Mouse (Mus musculus): Measurements from ENCODE around the gene Abca1. TPM values are rescaled to one million over a fixed set of nuclear protein-coding genes. Genes with fewer than 3 reads are reported as not detected.

Gene Abca1
- polyA plus RNA-seq, 1 experiment from 2014 or later, result 8.7 TPM

GRCm38 (mm10) chr4:53147454-53147853, 12.2 kb downstream of the Abca1 start:
- Histone ChIP-seq H3K4me3 (replicated peaks) (no peak overlapping the region), H3K27me3 (peaks cover 2% of the 10 kb centered on the region; the same call in 1 of the 2 replicates), H3K4me2 (replicated peaks) (no peak overlapping the region), H3K4me1 (replicated peaks) (peaks cover 28% of the 10 kb centered on the region), H3K27ac (no peak overlapping the region), H3K9ac (replicated peaks) (no peak overlapping the region), H3K9me3 (no peaks in the 10 kb centered on the region), H3K36me3 (no peaks in the 10 kb centered on the region)
- peak; percentile 41; the same call in 1 of the 2 replicates for ATAC-seq
- WGBS, result 4% methylated on average over 2 of the region's 2 CpGs

GRCm38 (mm10) chr4:53147046-53147445, 12.6 kb downstream of the Abca1 start:
- ATAC-seq, result no peak
- no peaks in the 10 kb centered on the region for H3K36me3 ChIP-seq
- H3K27ac ChIP-seq, result no peak overlapping the region
- no peaks in the 10 kb centered on the region for H3K9me3 ChIP-seq
- H3K4me3 ChIP-seq (replicated peaks), result no peak overlapping the region
- WGBS, result 48% methylated on average over 4 of the region's 4 CpGs
- peaks cover 28% of the 10 kb centered on the region for H3K4me1 ChIP-seq (replicated peaks)
- peaks cover 2% of the 10 kb centered on the region; the same call in 1 of the 2 replicates for H3K27me3 ChIP-seq
- no peak overlapping the region for H3K4me2 ChIP-seq (replicated peaks)
- H3K9ac ChIP-seq (replicated peaks), result no peak overlapping the region

- Histone ChIP-seq H3K4me2 (replicated peaks) (no peak overlapping the region), H3K9me3 (no peaks in the 10 kb centered on the region), H3K4me3 (replicated peaks) (no peak overlapping the region), H3K36me3 (no peaks in the 10 kb centered on the region), H3K27ac (no peak overlapping the region), H3K9ac (replicated peaks) (no peak overlapping the region), H3K27me3 (no peaks in the 10 kb centered on the region), H3K4me1 (replicated peaks) (peaks cover 28% of the 10 kb centered on the region)
- ATAC-seq, result no peak
- 94% methylated on average over 12 of the region's 12 CpGs for WGBS
Observed at GRCm38 (mm10) chr4:53146227-53146949, 13.3 kb downstream of the Abca1 start.

GRCm38 (mm10) chr4:53145434-53146168, 14.1 kb downstream of the Abca1 start:
- no peak for ATAC-seq
- H3K36me3 ChIP-seq, result no peaks in the 10 kb centered on the region
- no peak overlapping the region for H3K27ac ChIP-seq
- H3K9ac ChIP-seq (replicated peaks), result no peak overlapping the region
- no peak overlapping the region for H3K4me3 ChIP-seq (replicated peaks)
- peaks cover 24% of the 10 kb centered on the region for H3K4me1 ChIP-seq (replicated peaks)
- H3K4me2 ChIP-seq (replicated peaks), result no peak overlapping the region
- 82% methylated on average over 12 of the region's 12 CpGs for WGBS
- H3K9me3 ChIP-seq, result no peaks in the 10 kb centered on the region
- no peaks in the 10 kb centered on the region for H3K27me3 ChIP-seq

- 76% methylated on average over 10 of the region's 10 CpGs for WGBS
- no peak for ATAC-seq
- H3K36me3 ChIP-seq, result no peaks in the 10 kb centered on the region
Observed at GRCm38 (mm10) chr4:53144571-53144970, 15.1 kb downstream of the Abca1 start.

GRCm38 (mm10) chr4:53144021-53144420, 15.7 kb downstream of the Abca1 start:
- Histone ChIP-seq H3K4me1 (replicated peaks) (peaks cover 18% of the 10 kb centered on the region), H3K9ac (replicated peaks) (no peak overlapping the region), H3K27me3 (no peaks in the 10 kb centered on the region), H3K27ac (no peak overlapping the region), H3K9me3 (no peaks in the 10 kb centered on the region), H3K4me3 (replicated peaks) (no peak overlapping the region), H3K4me2 (replicated peaks) (no peak overlapping the region), H3K36me3 (no peaks in the 10 kb centered on the region)
- no peak for ATAC-seq
- 64% methylated on average over 8 of the region's 8 CpGs for WGBS

More at GRCm38 (mm10) chr4:53144571-53144970, 15.1 kb downstream of the Abca1 start:
- H3K9ac ChIP-seq (replicated peaks), result no peak overlapping the region
- no peaks in the 10 kb centered on the region for H3K9me3 ChIP-seq
- H3K4me3 ChIP-seq (replicated peaks), result no peak overlapping the region
- no peak overlapping the region for H3K27ac ChIP-seq
- no peak overlapping the region for H3K4me2 ChIP-seq (replicated peaks)
- H3K27me3 ChIP-seq, result no peaks in the 10 kb centered on the region
- peaks cover 18% of the 10 kb centered on the region for H3K4me1 ChIP-seq (replicated peaks)

- Histone ChIP-seq H3K27me3 (no peaks in the 10 kb centered on the region), H3K4me1 (replicated peaks) (0 out of 2 replicates have a peak, but pooled peaks cover 6% of the 10 kb centered on the region), H3K4me2 (replicated peaks) (no peak overlapping the region), H3K9me3 (no peaks in the 10 kb centered on the region), H3K27ac (no peak overlapping the region), H3K9ac (replicated peaks) (no peak overlapping the region), H3K36me3 (no peaks in the 10 kb centered on the region), H3K4me3 (replicated peaks) (no peak overlapping the region)
- ATAC-seq, result no peak
- 94% methylated on average over 6 of the region's 6 CpGs for WGBS
Observed at GRCm38 (mm10) chr4:53140678-53141077, 19.0 kb downstream of the Abca1 start.

- 90% methylated on average over 2 of the region's 2 CpGs for WGBS
- H3K4me2 ChIP-seq (replicated peaks), result no peak overlapping the region
- no peaks in the 10 kb centered on the region for H3K9me3 ChIP-seq
- no peak overlapping the region for H3K9ac ChIP-seq (replicated peaks)
- ATAC-seq, result no peak
- H3K27me3 ChIP-seq, result no peaks in the 10 kb centered on the region
- no peak overlapping the region for H3K27ac ChIP-seq
- H3K36me3 ChIP-seq, result no peaks in the 10 kb centered on the region
- 0 out of 2 replicates have a peak, but pooled peaks cover 5% of the 10 kb centered on the region for H3K4me1 ChIP-seq (replicated peaks)
- no peak overlapping the region for H3K4me3 ChIP-seq (replicated peaks)
Observed at GRCm38 (mm10) chr4:53139495-53139894, 20.2 kb downstream of the Abca1 start.

GRCm38 (mm10) chr4:53138974-53139373, 20.7 kb downstream of the Abca1 start:
- Histone ChIP-seq H3K4me2 (replicated peaks) (no peak overlapping the region), H3K36me3 (no peaks in the 10 kb centered on the region)
- ATAC-seq, result no peak

GRCm38 (mm10) chr4:53137087-53137486, 22.6 kb downstream of the Abca1 start:
- Histone ChIP-seq H3K9me3 (no peaks in the 10 kb centered on the region), H3K36me3 (no peaks in the 10 kb centered on the region), H3K27me3 (no peaks in the 10 kb centered on the region), H3K9ac (replicated peaks) (no peak overlapping the region), H3K27ac (no peak overlapping the region), H3K4me1 (replicated peaks) (no peaks in the 10 kb centered on the region), H3K4me3 (replicated peaks) (no peak overlapping the region), H3K4me2 (replicated peaks) (no peak overlapping the region)
- no peak for ATAC-seq
- WGBS, result 89% methylated on average over 2 of the region's 2 CpGs

More at GRCm38 (mm10) chr4:53138974-53139373, 20.7 kb downstream of the Abca1 start:
- H3K4me3 ChIP-seq (replicated peaks), result no peak overlapping the region
- no peak overlapping the region for H3K27ac ChIP-seq
- no peaks in the 10 kb centered on the region for H3K4me1 ChIP-seq (replicated peaks)
- no peaks in the 10 kb centered on the region for H3K9me3 ChIP-seq
- 93% methylated on average over 3 of the region's 3 CpGs for WGBS
- H3K27me3 ChIP-seq, result no peaks in the 10 kb centered on the region
- H3K9ac ChIP-seq (replicated peaks), result no peak overlapping the region

- no peak for ATAC-seq
- 91% methylated on average over 7 of the region's 7 CpGs for WGBS
- Histone ChIP-seq H3K27me3 (no peaks in the 10 kb centered on the region), H3K4me2 (replicated peaks) (no peak overlapping the region), H3K27ac (no peak overlapping the region), H3K4me1 (replicated peaks) (no peaks in the 10 kb centered on the region), H3K36me3 (no peaks in the 10 kb centered on the region), H3K4me3 (replicated peaks) (no peak overlapping the region), H3K9ac (replicated peaks) (no peak overlapping the region), H3K9me3 (no peaks in the 10 kb centered on the region)
Observed at GRCm38 (mm10) chr4:53134816-53135215, 24.9 kb downstream of the Abca1 start.

GRCm38 (mm10) chr4:53133995-53134394, 25.7 kb downstream of the Abca1 start:
- Histone ChIP-seq H3K9ac (replicated peaks) (no peak overlapping the region), H3K27me3 (no peaks in the 10 kb centered on the region), H3K4me1 (replicated peaks) (no peaks in the 10 kb centered on the region), H3K4me2 (replicated peaks) (no peak overlapping the region), H3K36me3 (0 out of 2 replicates have a peak, but pooled peaks cover 2% of the 10 kb centered on the region), H3K4me3 (replicated peaks) (no peak overlapping the region), H3K9me3 (no peaks in the 10 kb centered on the region), H3K27ac (no peak overlapping the region)
- no peak for ATAC-seq
- WGBS, result 90% methylated on average over 4 of the region's 4 CpGs
